Mouse (Mus musculus) liver, adult 2 months (tissue): ENCODE results near the gene Stxbp3.

Source experiments
- CTCF ChIP-seq: fragments of 200-500 bp; IDR thresholded peaks from 2 replicates; pipeline ENCODE4 v1.5.1; 2011; ENCODE audit warnings: low read depth, low read length, control low read depth
- POLR2A ChIP-seq: fragments of 200-500 bp; IDR thresholded peaks from 2 replicates; pipeline ENCODE4 v1.6.1; 2011; ENCODE audit warnings: low read length, control low read depth; ENCODE audit not compliant: insufficient read depth; ENCODE audit errors: extremely low read depth

GRCm38 (mm10) chr3:108795554-108796299 lies 44.6 kb downstream of the Stxbp3 start:
- TF ChIP-seq POLR2A (no peak), CTCF (no peak)
